Mouse (Mus musculus) hindbrain, embryonic 14.5 days (tissue): ENCODE results near the gene Ift52. TPM values are rescaled to one million over a fixed set of nuclear protein-coding genes. Genes with fewer than 3 reads are reported as not detected.

Experiments
- ATAC-seq: fragments of 200-750 bp; cut with Nextera tagmentation; 2 replicates; pipeline ENCODE4 v1.8.0; 2017; ENCODE audit warnings: moderate number of reproducible peaks, mild to moderate bottlenecking, moderate TSS enrichment, moderate library complexity; ENCODE audit not compliant: low FRiP score
- DNase-seq: peaks from one replicate; pipeline ENCODE4 v3.0.0-alpha.2; 2015; ENCODE audit warnings: low spot score
- H3K27ac ChIP-seq: fragments of 300-500 bp; sonication (generic); 2 replicates; pipeline ENCODE4 v1.5.1; 2014; ENCODE audit warnings: mild to moderate bottlenecking, moderate library complexity
- H3K27me3 ChIP-seq: fragments of 300-500 bp; sonication (generic); 2 replicates; pipeline ENCODE4 v1.6.1; 2014; ENCODE audit warnings: mild to moderate bottlenecking, low read length, mixed read lengths; ENCODE audit not compliant: control insufficient read depth, insufficient read depth
- H3K36me3 ChIP-seq: fragments of 300-500 bp; sonication (generic); replicated peaks from 2 replicates; pipeline ENCODE4 v1.6.1; 2014; ENCODE audit not compliant: control insufficient read depth, insufficient read depth
- H3K4me1 ChIP-seq: fragments of 300-500 bp; sonication (generic); replicated peaks from 2 replicates; pipeline ENCODE4 v1.6.1; 2014; ENCODE audit warnings: antibody characterized with exemption, low read length, mixed read lengths; ENCODE audit not compliant: control insufficient read depth, insufficient read depth
- H3K4me2 ChIP-seq: fragments of 300-500 bp; sonication (generic); replicated peaks from 2 replicates; pipeline ENCODE4 v1.6.1; 2014; ENCODE audit warnings: mild to moderate bottlenecking, moderate library complexity
- H3K4me3 ChIP-seq: fragments of 300-500 bp; sonication (generic); replicated peaks from 2 replicates; pipeline ENCODE4 v1.5.1; 2014; ENCODE audit warnings: mild to moderate bottlenecking, low read length
- H3K9ac ChIP-seq: fragments of 300-500 bp; sonication (generic); 2 replicates; pipeline ENCODE4 v1.6.1; 2014
- H3K9me3 ChIP-seq: fragments of 300-500 bp; sonication (generic); 2 replicates; pipeline ENCODE4 v1.6.1; 2016; ENCODE audit warnings: low read length; ENCODE audit not compliant: control insufficient read depth
- WGBS: fragments of 180-500 bp; shearing (Covaris S2); extraction: QIAGEN DNeasy Blood & Tissue Kit; methylation state at CpG from one replicate; pipeline ENCODE4 v1.1.7; 2014; 5-methylcytosine and 5-hydroxymethylcytosine counted together
- polyA plus RNA-seq: library from polyadenylated mRNA; unstranded; fragments of >200 nt; fragmentation: Nextera tagmentation; extraction: Ambion mirVana; gene quantifications from 2 replicates; pipeline ENCODE4 v1.2.1, GENCODE M21; 2014

Gene Ift52
- 36.0 and 38.2 TPM in 2 replicates for polyA plus RNA-seq

- H3K4me3 ChIP-seq: peak within 1 kb of the TSS; percentile 54
- peak; percentile 93 for DNase-seq
- peak within 1 kb of the TSS; percentile 59 for H3K4me2 ChIP-seq
- WGBS: under 1% methylated on average over 57 of the region's 57 CpGs
- no peaks in the 10 kb centered on the region for H3K27me3 ChIP-seq
- 0 out of 2 replicates have a peak, but pooled peaks cover 2% of the 10 kb centered on the region for H3K36me3 ChIP-seq
- H3K9me3 ChIP-seq: no peaks in the 10 kb centered on the region
- peaks cover 7% of the 10 kb centered on the region; the same call in 1 of the 2 replicates for H3K4me1 ChIP-seq
- peak; percentile 96 for ATAC-seq
- peak within 1 kb of the TSS; percentile 85 for H3K27ac ChIP-seq
- H3K9ac ChIP-seq: peak within 1 kb of the TSS; percentile 70
Measured at GRCm38 (mm10) chr2:163016916-163017743, at the start of gene Ift52. Gene Ift52, plus strand, starts transcription at chr2:163017354.

- no peak overlapping the region for H3K9ac ChIP-seq
- H3K4me3 ChIP-seq: no peak overlapping the region
- H3K4me1 ChIP-seq: peaks cover 2% of the 10 kb centered on the region; the same call in 1 of the 2 replicates
- peak; percentile 35 for DNase-seq
- no peak for ATAC-seq
- 10% methylated on average over 5 of the region's 5 CpGs for WGBS
- H3K36me3 ChIP-seq: no peaks in the 10 kb centered on the region
- no peaks in the 10 kb centered on the region for H3K27me3 ChIP-seq
- no peak overlapping the region for H3K27ac ChIP-seq
- H3K9me3 ChIP-seq: no peaks in the 10 kb centered on the region
- no peak overlapping the region for H3K4me2 ChIP-seq
Measured at GRCm38 (mm10) chr2:162968357-162968756, 48.8 kb upstream of the Ift52 start.

GRCm38 (mm10) chr2:162969101-162969500, 48.1 kb upstream of the Ift52 start:
- WGBS: 80% methylated on average over 3 of the region's 3 CpGs
- no peak overlapping the region for H3K9ac ChIP-seq
- no peak overlapping the region for H3K4me2 ChIP-seq
- DNase-seq: no peak
- no peaks in the 10 kb centered on the region for H3K36me3 ChIP-seq
- no peak overlapping the region for H3K4me3 ChIP-seq
- H3K27me3 ChIP-seq: no peaks in the 10 kb centered on the region
- no peak overlapping the region for H3K27ac ChIP-seq
- H3K9me3 ChIP-seq: no peaks in the 10 kb centered on the region
- H3K4me1 ChIP-seq: peaks cover 9% of the 10 kb centered on the region; the same call in 1 of the 2 replicates
- no peak for ATAC-seq

- DNase-seq: no peak
- Histone ChIP-seq H3K27me3 (no peaks in the 10 kb centered on the region), H3K9ac (no peak overlapping the region), H3K4me3 (no peak overlapping the region), H3K27ac (no peak overlapping the region), H3K36me3 (no peaks in the 10 kb centered on the region), H3K4me1 (peaks cover 21% of the 10 kb centered on the region; the same call in 1 of the 2 replicates), H3K9me3 (no peaks in the 10 kb centered on the region), H3K4me2 (no peak overlapping the region)
- 89% methylated on average over 6 of the region's 6 CpGs for WGBS
- ATAC-seq: no peak
Measured at GRCm38 (mm10) chr2:162970896-162971295, 46.3 kb upstream of the Ift52 start.

- Histone ChIP-seq H3K4me1 (peaks cover 21% of the 10 kb centered on the region; the same call in 1 of the 2 replicates), H3K27ac (no peak overlapping the region), H3K4me2 (no peak overlapping the region), H3K9ac (no peak overlapping the region), H3K36me3 (no peaks in the 10 kb centered on the region), H3K4me3 (no peak overlapping the region), H3K27me3 (no peaks in the 10 kb centered on the region), H3K9me3 (no peaks in the 10 kb centered on the region)
- DNase-seq (no peak), ATAC-seq (no peak)
- WGBS: 53% methylated on average over 7 of the region's 7 CpGs
Measured at GRCm38 (mm10) chr2:162972752-162973151, 44.4 kb upstream of the Ift52 start.

GRCm38 (mm10) chr2:162973206-162973605, 43.9 kb upstream of the Ift52 start:
- no peak overlapping the region for H3K9ac ChIP-seq
- H3K9me3 ChIP-seq: no peaks in the 10 kb centered on the region
- H3K4me1 ChIP-seq: peaks cover 21% of the 10 kb centered on the region; the same call in 1 of the 2 replicates
- H3K36me3 ChIP-seq: no peaks in the 10 kb centered on the region
- whole genome bisulfite sequencing: 65% methylated on average over 5 of the region's 5 CpGs
- H3K27me3 ChIP-seq: no peaks in the 10 kb centered on the region
- H3K4me3 ChIP-seq: no peak overlapping the region
- ATAC-seq (no peak), DNase-seq (no peak)
- no peak overlapping the region for H3K4me2 ChIP-seq
- no peak overlapping the region for H3K27ac ChIP-seq

GRCm38 (mm10) chr2:162973637-162974036, 43.5 kb upstream of the Ift52 start:
- ATAC-seq: no peak
- H3K4me1 ChIP-seq: peaks cover 21% of the 10 kb centered on the region; the same call in 1 of the 2 replicates
- H3K27me3 ChIP-seq: no peaks in the 10 kb centered on the region
- no peak overlapping the region for H3K4me3 ChIP-seq
- H3K9me3 ChIP-seq: no peaks in the 10 kb centered on the region
- no peak overlapping the region for H3K4me2 ChIP-seq
- no peak overlapping the region for H3K9ac ChIP-seq
- no peak for DNase-seq
- no peak overlapping the region for H3K27ac ChIP-seq
- WGBS: 12% methylated on average over 11 of the region's 11 CpGs
- no peaks in the 10 kb centered on the region for H3K36me3 ChIP-seq

- no peak overlapping the region for H3K4me3 ChIP-seq
Measured at GRCm38 (mm10) chr2:162975157-162975775, 41.9 kb upstream of the Ift52 start.

GRCm38 (mm10) chr2:162976001-162976400, 41.2 kb upstream of the Ift52 start:
- no peaks in the 10 kb centered on the region for H3K27me3 ChIP-seq
- no peaks in the 10 kb centered on the region for H3K9me3 ChIP-seq
- 51% methylated on average over 4 of the region's 4 CpGs for whole genome bisulfite sequencing
- ATAC-seq (no peak), DNase-seq (no peak)
- H3K4me1 ChIP-seq: peaks cover 21% of the 10 kb centered on the region; the same call in 1 of the 2 replicates
- H3K36me3 ChIP-seq: no peaks in the 10 kb centered on the region
- no peak overlapping the region for H3K9ac ChIP-seq
- no peak overlapping the region for H3K27ac ChIP-seq
- no peak overlapping the region for H3K4me2 ChIP-seq
- H3K4me3 ChIP-seq: no peak overlapping the region

More at GRCm38 (mm10) chr2:162975157-162975775, 41.9 kb upstream of the Ift52 start:
- H3K4me2 ChIP-seq: no peak overlapping the region
- no peaks in the 10 kb centered on the region for H3K36me3 ChIP-seq
- no peaks in the 10 kb centered on the region for H3K9me3 ChIP-seq
- 68% methylated on average over 11 of the region's 11 CpGs for WGBS
- H3K27me3 ChIP-seq: no peaks in the 10 kb centered on the region
- peaks cover 21% of the 10 kb centered on the region; the same call in 1 of the 2 replicates for H3K4me1 ChIP-seq
- no peak overlapping the region for H3K9ac ChIP-seq
- ATAC-seq (peak; percentile 68; the same call in 1 of the 2 replicates), DNase-seq (peak; percentile 28)
- H3K27ac ChIP-seq: no peak overlapping the region
